Mouse (Mus musculus): Measurements from ENCODE around the gene Acmsd. TPM values are rescaled to one million over a fixed set of nuclear protein-coding genes. Genes with fewer than 3 reads are reported as not detected.

Gene Acmsd
- total RNA-seq, 1 experiment = 0.09 TPM

DNA sequence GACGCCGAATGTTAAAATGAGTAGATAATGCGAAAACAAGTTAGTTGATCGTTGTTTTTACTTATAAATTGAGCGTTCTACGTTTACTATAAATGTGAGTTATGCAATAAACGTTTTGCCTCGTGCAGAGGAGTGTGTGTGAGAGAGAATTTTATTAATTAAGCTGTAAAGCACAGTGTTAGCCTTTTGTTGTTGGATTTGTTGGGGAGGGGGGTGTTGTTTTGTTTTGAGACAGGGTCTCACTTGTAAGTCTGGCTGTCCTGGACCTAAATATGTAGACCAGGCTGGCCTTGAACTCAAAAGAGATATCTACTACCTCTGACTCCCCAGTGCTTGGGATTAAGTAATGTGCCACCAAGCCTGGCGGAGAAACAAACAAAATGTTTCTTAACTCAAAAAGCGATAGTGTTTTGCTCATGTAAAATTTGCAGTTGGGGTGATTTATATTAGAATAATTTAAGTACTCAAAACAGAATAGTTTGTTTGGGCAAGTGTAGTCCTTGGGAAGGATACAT lies 46.0 kb downstream of the Acmsd start:
- in situ Hi-C loops (cut with MboI; ENCODE audit: low sequenced_read_pairs in 2 of 2, unreplicated experiment in 2 of 2) = no loop called here
- no peak overlapping the region for H3K27ac ChIP-seq (ENCODE audit: insufficient read depth, low read depth, low read length, poor library complexity, severe bottlenecking)

DNA sequence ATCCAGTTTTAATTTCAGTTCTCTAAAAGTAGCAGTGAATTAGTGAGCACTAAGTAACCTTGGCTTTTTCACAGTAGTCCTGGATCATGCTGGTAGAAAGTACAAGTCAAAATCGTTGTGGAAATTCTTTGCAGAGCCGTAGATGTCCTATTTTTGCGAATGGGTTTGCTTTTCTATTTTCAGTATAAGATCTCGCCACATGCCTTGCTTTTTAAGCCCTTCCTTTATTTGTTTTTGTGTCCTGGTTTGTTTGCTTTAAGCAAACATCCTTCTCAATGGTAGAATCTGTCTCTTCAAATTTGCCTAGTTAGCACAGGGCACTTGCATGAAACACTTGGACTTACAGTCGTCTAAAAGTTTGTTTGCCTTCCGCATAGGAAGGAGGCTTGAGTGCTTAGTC lies 47.0 kb downstream of the Acmsd start:
- no peak for DNase-seq (ENCODE audit: low read depth, low spot score)
- peak overlapping the region; percentile 29 to 92; a peak in 3 of 4 replicates for H3K4me3 ChIP-seq (ENCODE audit: insufficient read depth in 1 of 2, low read depth in 1 of 2, low read length in 2 of 2, poor library complexity in 1 of 2, severe bottlenecking in 1 of 2)
- no peak overlapping the region for H3K27ac ChIP-seq (ENCODE audit: insufficient read depth, low read depth, low read length, poor library complexity, severe bottlenecking)
- no peaks in the 10 kb centered on the region for H3K9me3 ChIP-seq (ENCODE audit: control insufficient read depth, insufficient read depth, low read depth, low read length)
- H3K36me3 ChIP-seq (ENCODE audit: control insufficient read depth, insufficient read depth, low read length, poor library complexity, severe bottlenecking) = no peaks in the 10 kb centered on the region; the same call in 1 of the 2 replicates
- no peak overlapping the region; the same call in 1 of the 2 replicates for H3K9ac ChIP-seq (ENCODE audit: insufficient read depth, low read depth, low read length, poor library complexity, severe bottlenecking)
- no peak for TF ChIP-seq CHD2 (IDR thresholded peaks at IDR 0.05; ENCODE audit: low read depth, low read length)
- TF ChIP-seq HCFC1 (IDR thresholded peaks at IDR 0.05; ENCODE audit: borderline replicate concordance, insufficient read depth, low read length) = no peak
- in situ Hi-C loops (cut with MboI; ENCODE audit: low sequenced_read_pairs in 2 of 2, unreplicated experiment in 2 of 2) = no loop called here
- H3K4me1 ChIP-seq (ENCODE audit: control insufficient read depth in 2 of 2, insufficient read depth in 2 of 2, low read length in 2 of 2, poor library complexity in 1 of 2) = peaks cover 4 to 15% of the 10 kb centered on the region in 2 experiments

More for the DNA sequence above, 46.0 kb downstream of the Acmsd start:
- no peaks in the 10 kb centered on the region for H3K9me3 ChIP-seq (ENCODE audit: control insufficient read depth, insufficient read depth, low read depth, low read length)
- H3K4me1 ChIP-seq (ENCODE audit: control insufficient read depth in 2 of 2, insufficient read depth in 2 of 2, low read length in 2 of 2, poor library complexity in 1 of 2) = peaks cover 2 to 12% of the 10 kb centered on the region in 2 experiments
- peak overlapping the region; percentile 76; the same call in 1 of the 2 replicates for H3K9ac ChIP-seq (ENCODE audit: insufficient read depth, low read depth, low read length, poor library complexity, severe bottlenecking)
- TF ChIP-seq CHD2 (IDR thresholded peaks at IDR 0.05; ENCODE audit: low read depth, low read length) (no peak), ZNF384 (IDR thresholded peaks at IDR 0.05; ENCODE audit: low read depth, low read length) (no peak), HCFC1 (IDR thresholded peaks at IDR 0.05; ENCODE audit: borderline replicate concordance, insufficient read depth, low read length) (no peak), ZC3H11A (IDR thresholded peaks at IDR 0.05; ENCODE audit: borderline replicate concordance, low read depth, low read length) (no peak), MAFK (IDR thresholded peaks at IDR 0.05; ENCODE audit: insufficient read depth, low read depth, low read length) (no peak)
- H3K36me3 ChIP-seq (ENCODE audit: control insufficient read depth, insufficient read depth, low read length, poor library complexity, severe bottlenecking) = no peaks in the 10 kb centered on the region; the same call in 1 of the 2 replicates
- H3K4me3 ChIP-seq (ENCODE audit: insufficient read depth in 1 of 2, low read depth in 1 of 2, low read length in 2 of 2, poor library complexity in 1 of 2, severe bottlenecking in 1 of 2) = peak overlapping the region; percentile 92 to 99
- no peak for DNase-seq (ENCODE audit: low read depth, low spot score)

DNA sequence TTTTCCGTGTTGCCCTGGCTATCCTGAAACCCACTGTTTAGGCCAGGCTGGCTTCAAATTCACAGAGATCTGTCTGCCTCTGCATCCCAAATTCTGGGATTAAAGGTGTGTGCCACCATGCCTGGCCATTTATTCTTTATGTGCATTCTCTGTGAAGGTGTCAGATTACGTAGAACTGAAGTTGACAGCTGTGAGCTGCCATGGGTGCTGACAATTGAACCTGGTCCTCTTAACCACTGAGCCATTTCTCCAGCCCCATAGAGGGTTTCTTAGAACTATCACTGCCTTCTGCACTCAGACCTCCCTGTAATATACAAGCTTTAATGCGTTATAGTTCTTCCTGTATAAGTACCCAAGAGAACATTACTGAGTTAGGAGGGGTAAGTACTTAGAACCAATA lies 49.4 kb downstream of the Acmsd start:
- no peak overlapping the region for H3K4me3 ChIP-seq (ENCODE audit: insufficient read depth in 1 of 2, low read depth in 1 of 2, low read length in 2 of 2, poor library complexity in 1 of 2, severe bottlenecking in 1 of 2)
- peaks cover 2 to 21% of the 10 kb centered on the region in 2 experiments; a peak in 3 of 4 replicates for H3K4me1 ChIP-seq (ENCODE audit: control insufficient read depth in 2 of 2, insufficient read depth in 2 of 2, low read length in 2 of 2, poor library complexity in 1 of 2)
- no peaks in the 10 kb centered on the region for H3K36me3 ChIP-seq (ENCODE audit: control insufficient read depth, insufficient read depth, low read length, poor library complexity, severe bottlenecking)
- DNase-seq (ENCODE audit: low read depth, low spot score) = no peak
- H3K27ac ChIP-seq (ENCODE audit: insufficient read depth, low read depth, low read length, poor library complexity, severe bottlenecking) = no peak overlapping the region
- TF ChIP-seq CHD2 (IDR thresholded peaks at IDR 0.05; ENCODE audit: low read depth, low read length) = no peak
- in situ Hi-C loops (cut with MboI; ENCODE audit: low sequenced_read_pairs in 2 of 2, unreplicated experiment in 2 of 2) = no loop called here
- no peaks in the 10 kb centered on the region for H3K9me3 ChIP-seq (ENCODE audit: control insufficient read depth, insufficient read depth, low read depth, low read length)
- H3K9ac ChIP-seq (ENCODE audit: insufficient read depth, low read depth, low read length, poor library complexity, severe bottlenecking) = no peak overlapping the region

DNA sequence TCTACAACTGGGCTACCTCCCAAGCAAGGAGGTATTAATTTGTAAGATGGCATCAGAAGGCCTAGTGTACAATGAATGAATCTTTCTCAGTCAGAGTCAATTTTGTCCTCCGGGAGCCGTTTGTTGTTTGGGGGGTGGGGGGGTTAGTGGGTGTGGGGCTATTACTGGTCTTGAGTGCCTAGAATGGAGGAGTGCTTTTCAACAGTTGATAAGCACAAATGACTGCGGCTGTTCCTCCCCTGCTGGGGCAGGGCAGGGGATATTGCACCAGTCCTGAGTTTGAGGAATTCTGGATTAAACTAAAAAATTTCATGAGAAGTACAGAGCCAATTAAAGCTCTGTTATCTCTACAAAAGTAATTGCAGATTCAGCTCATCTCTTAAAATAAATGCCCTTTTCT lies 50.9 kb downstream of the Acmsd start:
- peaks cover 2 to 31% of the 10 kb centered on the region in 2 experiments; a peak in 3 of 4 replicates for H3K4me1 ChIP-seq (ENCODE audit: control insufficient read depth in 2 of 2, insufficient read depth in 2 of 2, low read length in 2 of 2, poor library complexity in 1 of 2)
- no peak for DNase-seq (ENCODE audit: low read depth, low spot score)

DNA sequence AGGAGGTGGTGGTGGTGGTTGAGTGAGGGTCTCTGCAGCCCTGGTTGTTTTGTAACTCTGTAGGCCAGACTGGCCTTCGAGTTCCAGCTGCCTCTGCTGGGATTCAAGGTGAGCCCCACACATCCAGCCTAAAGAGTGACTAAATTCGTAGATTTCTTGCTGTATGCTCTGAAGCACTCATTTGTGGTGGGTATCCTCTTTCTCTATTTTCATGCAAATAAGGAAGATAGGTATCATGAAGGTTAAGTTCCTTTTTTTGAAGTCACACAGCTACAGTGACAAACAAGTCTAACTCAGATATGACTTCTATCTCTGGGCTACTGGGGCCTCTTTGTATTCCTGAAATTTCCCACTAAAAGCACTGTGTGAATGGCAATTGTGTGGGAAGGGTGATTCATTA lies 51.6 kb downstream of the Acmsd start:
- Histone ChIP-seq H3K9me3 (ENCODE audit: control insufficient read depth, insufficient read depth, low read depth, low read length) (no peaks in the 10 kb centered on the region), H3K27ac (ENCODE audit: insufficient read depth, low read depth, low read length, poor library complexity, severe bottlenecking) (no peak overlapping the region), H3K9ac (ENCODE audit: insufficient read depth, low read depth, low read length, poor library complexity, severe bottlenecking) (no peak overlapping the region), H3K4me3 (ENCODE audit: insufficient read depth in 1 of 2, low read depth in 1 of 2, low read length in 2 of 2, poor library complexity in 1 of 2, severe bottlenecking in 1 of 2) (no peak overlapping the region), H3K4me1 (ENCODE audit: control insufficient read depth in 2 of 2, insufficient read depth in 2 of 2, low read length in 2 of 2, poor library complexity in 1 of 2) (peaks cover 2 to 34% of the 10 kb centered on the region in 2 experiments; a peak in 3 of 4 replicates), H3K36me3 (ENCODE audit: control insufficient read depth, insufficient read depth, low read length, poor library complexity, severe bottlenecking) (no peaks in the 10 kb centered on the region)
- in situ Hi-C loops (cut with MboI; ENCODE audit: low sequenced_read_pairs in 2 of 2, unreplicated experiment in 2 of 2) = no loop called here
- no peak for DNase-seq (ENCODE audit: low read depth, low spot score)
- TF ChIP-seq HCFC1 (IDR thresholded peaks at IDR 0.05; ENCODE audit: borderline replicate concordance, insufficient read depth, low read length) (no peak), ZNF384 (IDR thresholded peaks at IDR 0.05; ENCODE audit: low read depth, low read length) (no peak), ZC3H11A (IDR thresholded peaks at IDR 0.05; ENCODE audit: borderline replicate concordance, low read depth, low read length) (no peak), CHD2 (IDR thresholded peaks at IDR 0.05; ENCODE audit: low read depth, low read length) (no peak), MAFK (IDR thresholded peaks at IDR 0.05; ENCODE audit: insufficient read depth, low read depth, low read length) (no peak)

More for the DNA sequence above, 50.9 kb downstream of the Acmsd start:
- Histone ChIP-seq H3K27ac (ENCODE audit: insufficient read depth, low read depth, low read length, poor library complexity, severe bottlenecking) (no peak overlapping the region), H3K36me3 (ENCODE audit: control insufficient read depth, insufficient read depth, low read length, poor library complexity, severe bottlenecking) (no peaks in the 10 kb centered on the region), H3K9ac (ENCODE audit: insufficient read depth, low read depth, low read length, poor library complexity, severe bottlenecking) (no peak overlapping the region), H3K4me3 (ENCODE audit: insufficient read depth in 1 of 2, low read depth in 1 of 2, low read length in 2 of 2, poor library complexity in 1 of 2, severe bottlenecking in 1 of 2) (no peak overlapping the region), H3K9me3 (ENCODE audit: control insufficient read depth, insufficient read depth, low read depth, low read length) (no peaks in the 10 kb centered on the region)
- in situ Hi-C loops (cut with MboI; ENCODE audit: low sequenced_read_pairs in 2 of 2, unreplicated experiment in 2 of 2) = no loop called here
- TF ChIP-seq ZC3H11A (IDR thresholded peaks at IDR 0.05; ENCODE audit: borderline replicate concordance, low read depth, low read length) (no peak), CHD2 (IDR thresholded peaks at IDR 0.05; ENCODE audit: low read depth, low read length) (no peak), HCFC1 (IDR thresholded peaks at IDR 0.05; ENCODE audit: borderline replicate concordance, insufficient read depth, low read length) (no peak), ZNF384 (IDR thresholded peaks at IDR 0.05; ENCODE audit: low read depth, low read length) (no peak), MAFK (IDR thresholded peaks at IDR 0.05; ENCODE audit: insufficient read depth, low read depth, low read length) (no peak)
